Mouse (Mus musculus): Measurements from ENCODE around the gene Ttll9.
A peak's percentile ranks its signal among the peaks of the same experiment; 100 is the strongest.

DNA sequence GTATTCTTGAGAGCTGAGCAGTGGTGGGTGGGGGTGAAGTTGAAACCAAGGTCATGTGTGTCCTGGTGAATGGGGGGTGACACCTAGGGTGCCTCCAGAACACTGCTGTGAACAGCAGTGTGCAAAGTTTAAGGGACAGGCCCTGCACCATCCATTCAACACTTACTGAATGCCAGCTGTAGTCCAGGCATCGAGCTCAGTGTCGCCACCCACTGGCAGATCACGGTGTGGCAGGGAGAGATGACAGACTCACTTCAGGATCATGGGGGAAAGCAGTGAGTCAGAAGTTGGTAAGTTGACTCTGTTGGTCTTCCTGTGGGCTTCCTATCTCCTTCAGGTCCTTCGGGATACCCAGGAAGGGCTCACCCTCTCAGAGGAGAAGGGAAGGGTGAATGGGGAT lies 22.4 kb upstream of the Ttll9 start:
- peak; percentile 93 for TF ChIP-seq CTCF (IDR thresholded peaks at IDR 0.05; ENCODE audit: low read depth)
- TF ChIP-seq EP300 (IDR thresholded peaks at IDR 0.05; ENCODE audit: low read depth): no peak

Data from liver, embryonic 14.5 days (tissue).